Mouse (Mus musculus): ENCODE measurements around the gene Src. TPM values are rescaled to one million over a fixed set of nuclear protein-coding genes. Genes with fewer than 3 reads are reported as not detected.
A peak's percentile ranks its signal among the peaks of the same experiment; 100 is the strongest.

Gene Src
- total RNA-seq, 2 experiments from 2014 or later, result 144 to 147 TPM

GRCm38 (mm10) chr2:157434041-157434440 lies 15.8 kb downstream of the Src start:
- DNase-seq (ENCODE audit: extremely low spot score in 1 of 2, low spot score in 1 of 2), result no peak

- peak in 1 of 2 experiments; percentile 58 for DNase-seq (ENCODE audit: extremely low spot score in 1 of 2, low spot score in 1 of 2)
Measured at GRCm38 (mm10) chr2:157434497-157434896, 16.3 kb downstream of the Src start.

- no peak for DNase-seq (ENCODE audit: extremely low spot score in 1 of 2, low spot score in 1 of 2)
Measured at GRCm38 (mm10) chr2:157436496-157436895, 18.3 kb downstream of the Src start.

- no peak for DNase-seq (ENCODE audit: extremely low spot score in 1 of 2, low spot score in 1 of 2)
Measured at GRCm38 (mm10) chr2:157437123-157437522, 18.9 kb downstream of the Src start.

- DNase-seq (ENCODE audit: extremely low spot score in 1 of 2, low spot score in 1 of 2), result no peak
Measured at GRCm38 (mm10) chr2:157441363-157441762, 23.1 kb downstream of the Src start.

GRCm38 (mm10) chr2:157447297-157448158 lies 29.3 kb downstream of the Src start:
- DNase-seq (ENCODE audit: extremely low spot score in 1 of 2, low spot score in 1 of 2), result no peak

- DNase-seq (ENCODE audit: extremely low spot score in 1 of 2, low spot score in 1 of 2), result no peak
Measured at GRCm38 (mm10) chr2:157448356-157448755, 30.1 kb downstream of the Src start.

GRCm38 (mm10) chr2:157450905-157451304 lies 32.7 kb downstream of the Src start:
- no peak for DNase-seq (ENCODE audit: extremely low spot score in 1 of 2, low spot score in 1 of 2)

- no peak for DNase-seq (ENCODE audit: extremely low spot score in 1 of 2, low spot score in 1 of 2)
Measured at GRCm38 (mm10) chr2:157451372-157452040, 33.3 kb downstream of the Src start.

- DNase-seq (ENCODE audit: extremely low spot score in 1 of 2, low spot score in 1 of 2), result peak; percentile 96 to 98
Measured at GRCm38 (mm10) chr2:157457100-157457806, 39.0 kb downstream of the Src start.

GRCm38 (mm10) chr2:157458472-157458871 lies 40.2 kb downstream of the Src start:
- peak; percentile 86 to 97 for DNase-seq (ENCODE audit: extremely low spot score in 1 of 2, low spot score in 1 of 2)

- no peak for DNase-seq (ENCODE audit: extremely low spot score in 1 of 2, low spot score in 1 of 2)
Measured at GRCm38 (mm10) chr2:157459736-157460135, 41.5 kb downstream of the Src start.

GRCm38 (mm10) chr2:157462776-157463710 lies 44.8 kb downstream of the Src start:
- no peak for DNase-seq (ENCODE audit: extremely low spot score in 1 of 2, low spot score in 1 of 2)

GRCm38 (mm10) chr2:157463887-157464745 lies 45.9 kb downstream of the Src start:
- no peak for DNase-seq (ENCODE audit: extremely low spot score in 1 of 2, low spot score in 1 of 2)

- DNase-seq (ENCODE audit: extremely low spot score in 1 of 2, low spot score in 1 of 2), result no peak
Measured at GRCm38 (mm10) chr2:157464746-157465126, 46.5 kb downstream of the Src start.

- no peak for DNase-seq (ENCODE audit: extremely low spot score in 1 of 2, low spot score in 1 of 2)
Measured at GRCm38 (mm10) chr2:157466836-157467235, 48.6 kb downstream of the Src start.

- DNase-seq (ENCODE audit: extremely low spot score in 1 of 2, low spot score in 1 of 2), result peak in 1 of 2 experiments; percentile 44
Measured at GRCm38 (mm10) chr2:157468130-157468796, 50.0 kb downstream of the Src start.

GRCm38 (mm10) chr2:157471292-157471691 lies 53.0 kb downstream of the Src start:
- no peak for DNase-seq (ENCODE audit: extremely low spot score in 1 of 2, low spot score in 1 of 2)

Data from layer of hippocampus, postnatal 25 days (tissue).